Mouse (Mus musculus): ENCODE measurements around the gene Col4a4. TPM values are rescaled to one million over a fixed set of nuclear protein-coding genes. Genes with fewer than 3 reads are reported as not detected.

Gene Col4a4
- total and polyA plus RNA-seq, 3 experiments = 2.2 to 5.0 (median 3.7) TPM

GRCm38 (mm10) chr1:82459926-82460325 is 126.7 kb downstream of the Col4a4 start:
- no peak for TF ChIP-seq CTCF (IDR thresholded peaks at IDR 0.05)
- H3K4me3 ChIP-seq = no peak overlapping the region
- no peak for DNase-seq
- no peak overlapping the region for H3K9ac ChIP-seq (ENCODE audit: low read depth, low read length)
- H3K4me1 ChIP-seq (ENCODE audit: control insufficient read depth, insufficient read depth, low read length) = no peaks in the 10 kb centered on the region; the same call in 1 of the 2 replicates
- no peaks in the 10 kb centered on the region for H3K79me2 ChIP-seq (replicated peaks; ENCODE audit: control insufficient read depth, insufficient read depth, low read length)
- H3K36me3 ChIP-seq (ENCODE audit: control insufficient read depth, insufficient read depth, low read length) = no peaks in the 10 kb centered on the region
- 83% methylated on average over 2 of the region's 2 CpGs for WGBS
- intact Hi-C loops (cut with DNase I) = no loop called here
- no peaks in the 10 kb centered on the region for H3K27me3 ChIP-seq (ENCODE audit: control insufficient read depth, insufficient read depth, low read length)
- no peak overlapping the region for H3K27ac ChIP-seq

- Histone ChIP-seq H3K9ac (ENCODE audit: low read depth, low read length) (no peak overlapping the region), H3K36me3 (ENCODE audit: control insufficient read depth, insufficient read depth, low read length) (no peaks in the 10 kb centered on the region), H3K4me3 (no peak overlapping the region), H3K27ac (no peak overlapping the region), H3K4me1 (ENCODE audit: control insufficient read depth, insufficient read depth, low read length) (no peaks in the 10 kb centered on the region; the same call in 1 of the 2 replicates), H3K27me3 (ENCODE audit: control insufficient read depth, insufficient read depth, low read length) (no peaks in the 10 kb centered on the region), H3K79me2 (replicated peaks; ENCODE audit: control insufficient read depth, insufficient read depth, low read length) (no peaks in the 10 kb centered on the region)
- no peak for TF ChIP-seq CTCF (IDR thresholded peaks at IDR 0.05)
- TF ChIP-seq POLR2A (IDR thresholded peaks at IDR 0.05; ENCODE audit: insufficient read depth, low read depth, low read length) = no peak
- TF ChIP-seq EP300 (IDR thresholded peaks at IDR 0.05; ENCODE audit: insufficient read depth, low read depth, low read length) = no peak
- no peak for DNase-seq
- WGBS = 67% methylated on average over 4 of the region's 4 CpGs
- intact Hi-C loops (cut with DNase I) = no loop called here
Observed at GRCm38 (mm10) chr1:82459350-82459749, 127.3 kb downstream of the Col4a4 start.

- TF ChIP-seq EP300 (IDR thresholded peaks at IDR 0.05; ENCODE audit: insufficient read depth, low read depth, low read length) = no peak
- TF ChIP-seq POLR2A (IDR thresholded peaks at IDR 0.05; ENCODE audit: insufficient read depth, low read depth, low read length) = no peak
- no peak for TF ChIP-seq CTCF (IDR thresholded peaks at IDR 0.05)
Observed at GRCm38 (mm10) chr1:82454031-82454430, 132.6 kb downstream of the Col4a4 start.

GRCm38 (mm10) chr1:82451927-82452651 is 134.6 kb downstream of the Col4a4 start:
- H3K27ac ChIP-seq = no peak overlapping the region
- intact Hi-C loops (cut with DNase I) = no loop called here
- no peak for DNase-seq
- H3K27me3 ChIP-seq (ENCODE audit: control insufficient read depth, insufficient read depth, low read length) = no peaks in the 10 kb centered on the region
- TF ChIP-seq EP300 (IDR thresholded peaks at IDR 0.05; ENCODE audit: insufficient read depth, low read depth, low read length) (no peak), POLR2A (IDR thresholded peaks at IDR 0.05; ENCODE audit: insufficient read depth, low read depth, low read length) (no peak), CTCF (IDR thresholded peaks at IDR 0.05) (no peak)
- no peaks in the 10 kb centered on the region; the same call in 1 of the 2 replicates for H3K4me1 ChIP-seq (ENCODE audit: control insufficient read depth, insufficient read depth, low read length)
- H3K9ac ChIP-seq (ENCODE audit: low read depth, low read length) = no peak overlapping the region
- WGBS = 45% methylated on average over 6 of the region's 6 CpGs
- peaks cover 5% of the 10 kb centered on the region; the same call in 1 of the 2 replicates for H3K36me3 ChIP-seq (ENCODE audit: control insufficient read depth, insufficient read depth, low read length)
- H3K4me3 ChIP-seq = no peak overlapping the region
- H3K79me2 ChIP-seq (replicated peaks; ENCODE audit: control insufficient read depth, insufficient read depth, low read length) = no peaks in the 10 kb centered on the region

More at GRCm38 (mm10) chr1:82454031-82454430, 132.6 kb downstream of the Col4a4 start:
- no peak overlapping the region for H3K9ac ChIP-seq (ENCODE audit: low read depth, low read length)
- H3K27ac ChIP-seq = no peak overlapping the region
- DNase-seq = no peak
- H3K36me3 ChIP-seq (ENCODE audit: control insufficient read depth, insufficient read depth, low read length) = peaks cover 5% of the 10 kb centered on the region; the same call in 1 of the 2 replicates
- WGBS = 86% methylated on average over 3 of the region's 3 CpGs
- no peaks in the 10 kb centered on the region; the same call in 1 of the 2 replicates for H3K4me1 ChIP-seq (ENCODE audit: control insufficient read depth, insufficient read depth, low read length)
- H3K4me3 ChIP-seq = no peak overlapping the region
- H3K79me2 ChIP-seq (replicated peaks; ENCODE audit: control insufficient read depth, insufficient read depth, low read length) = no peaks in the 10 kb centered on the region
- intact Hi-C loops (cut with DNase I) = no loop called here
- H3K27me3 ChIP-seq (ENCODE audit: control insufficient read depth, insufficient read depth, low read length) = no peaks in the 10 kb centered on the region

GRCm38 (mm10) chr1:82449851-82450250 is 136.8 kb downstream of the Col4a4 start:
- WGBS = 40% methylated on average over 4 of the region's 4 CpGs
- Histone ChIP-seq H3K27ac (no peak overlapping the region), H3K27me3 (ENCODE audit: control insufficient read depth, insufficient read depth, low read length) (no peaks in the 10 kb centered on the region), H3K36me3 (ENCODE audit: control insufficient read depth, insufficient read depth, low read length) (peaks cover 5% of the 10 kb centered on the region; the same call in 1 of the 2 replicates), H3K4me3 (no peak overlapping the region), H3K79me2 (replicated peaks; ENCODE audit: control insufficient read depth, insufficient read depth, low read length) (no peaks in the 10 kb centered on the region), H3K9ac (ENCODE audit: low read depth, low read length) (no peak overlapping the region), H3K4me1 (ENCODE audit: control insufficient read depth, insufficient read depth, low read length) (peaks cover 2% of the 10 kb centered on the region; the same call in 1 of the 2 replicates)
- DNase-seq = no peak
- intact Hi-C loops (cut with DNase I) = no loop called here
- TF ChIP-seq CTCF (IDR thresholded peaks at IDR 0.05) (no peak), EP300 (IDR thresholded peaks at IDR 0.05; ENCODE audit: insufficient read depth, low read depth, low read length) (no peak), POLR2A (IDR thresholded peaks at IDR 0.05; ENCODE audit: insufficient read depth, low read depth, low read length) (no peak)

- Histone ChIP-seq H3K4me3 (no peak overlapping the region), H3K27ac (peak overlapping the region; percentile 58), H3K9ac (ENCODE audit: low read depth, low read length) (no peak overlapping the region), H3K36me3 (ENCODE audit: control insufficient read depth, insufficient read depth, low read length) (peaks cover 5% of the 10 kb centered on the region; the same call in 1 of the 2 replicates), H3K27me3 (ENCODE audit: control insufficient read depth, insufficient read depth, low read length) (no peaks in the 10 kb centered on the region), H3K79me2 (replicated peaks; ENCODE audit: control insufficient read depth, insufficient read depth, low read length) (no peaks in the 10 kb centered on the region), H3K4me1 (ENCODE audit: control insufficient read depth, insufficient read depth, low read length) (peaks cover 2% of the 10 kb centered on the region; the same call in 1 of the 2 replicates)
- WGBS = 56% methylated on average over 7 of the region's 7 CpGs
- intact Hi-C loops (cut with DNase I) = no loop called here
- peak; percentile 40 to 52 for DNase-seq
- 0 out of 2 replicates have a peak, but pooled peaks have one; percentile 8 for TF ChIP-seq EP300 (IDR thresholded peaks at IDR 0.05; ENCODE audit: insufficient read depth, low read depth, low read length)
- TF ChIP-seq CTCF (IDR thresholded peaks at IDR 0.05) = no peak
Observed at GRCm38 (mm10) chr1:82446049-82446448, 140.6 kb downstream of the Col4a4 start.
